Mouse (Mus musculus): Measurements from ENCODE around the gene Prepl. TPM values are rescaled to one million over a fixed set of nuclear protein-coding genes. Genes with fewer than 3 reads are reported as not detected.
A peak's percentile ranks its signal among the peaks of the same experiment; 100 is the strongest.

The Prepl gene
- 83.7 and 96.6 TPM in 2 replicates for polyA plus RNA-seq (2014; fragmentation: Nextera tagmentation; extraction: Ambion mirVana)

- WGBS = under 1% methylated on average over 63 of the region's 63 CpGs
- ATAC-seq (peak; percentile 98), DNase-seq (ENCODE audit: low spot score) (peak; percentile 99)
- H3K4me3 ChIP-seq (ENCODE audit: low read depth, low read length) = peak within 1 kb of the TSS; percentile 81
- peak within 1 kb of the TSS; percentile 83 for H3K27ac ChIP-seq (ENCODE audit: low read depth, low read length)
- peaks cover 5% of the 10 kb centered on the region for H3K4me1 ChIP-seq (ENCODE audit: control insufficient read depth, insufficient read depth, low read length)
- no peaks in the 10 kb centered on the region for H3K27me3 ChIP-seq (replicated peaks; ENCODE audit: control insufficient read depth, insufficient read depth, low read length)
- no peaks in the 10 kb centered on the region for H3K36me3 ChIP-seq (ENCODE audit: control insufficient read depth, insufficient read depth, low read length)
- H3K9ac ChIP-seq (ENCODE audit: low read length) = peak within 1 kb of the TSS; percentile 74
- peak within 1 kb of the TSS; percentile 65 for H3K4me2 ChIP-seq (ENCODE audit: low read length)
- no peaks in the 10 kb centered on the region for H3K9me3 ChIP-seq (replicated peaks; ENCODE audit: control insufficient read depth, low read length)
These were observed at the start of gene Prepl, which contains the start of gene Camkmt for GRCm38 (mm10) chr17:85090120-85091099. Gene Prepl, minus strand, starts transcription at chr17:85090241. Gene Camkmt, plus strand, starts transcription at chr17:85090552.

- H3K9me3 ChIP-seq (replicated peaks; ENCODE audit: control insufficient read depth, low read length) = no peaks in the 10 kb centered on the region
- ATAC-seq (no peak), DNase-seq (ENCODE audit: low spot score) (no peak)
- 94% methylated on average over 1 of the region's 1 CpGs for WGBS
- no peaks in the 10 kb centered on the region for H3K27me3 ChIP-seq (replicated peaks; ENCODE audit: control insufficient read depth, insufficient read depth, low read length)
- no peak overlapping the region for H3K9ac ChIP-seq (ENCODE audit: low read length)
- no peaks in the 10 kb centered on the region; the same call in 1 of the 2 replicates for H3K4me1 ChIP-seq (ENCODE audit: control insufficient read depth, insufficient read depth, low read length)
- H3K4me3 ChIP-seq (ENCODE audit: low read depth, low read length) = no peak overlapping the region
- H3K27ac ChIP-seq (ENCODE audit: low read depth, low read length) = no peak overlapping the region
- no peaks in the 10 kb centered on the region for H3K36me3 ChIP-seq (ENCODE audit: control insufficient read depth, insufficient read depth, low read length)
- H3K4me2 ChIP-seq (ENCODE audit: low read length) = no peak overlapping the region
These were observed 48.4 kb upstream of the Prepl start for GRCm38 (mm10) chr17:85138393-85138792.

- Histone ChIP-seq H3K27ac (ENCODE audit: low read depth, low read length) (no peak overlapping the region), H3K9me3 (replicated peaks; ENCODE audit: control insufficient read depth, low read length) (no peaks in the 10 kb centered on the region), H3K4me1 (ENCODE audit: control insufficient read depth, insufficient read depth, low read length) (no peaks in the 10 kb centered on the region), H3K27me3 (replicated peaks; ENCODE audit: control insufficient read depth, insufficient read depth, low read length) (no peaks in the 10 kb centered on the region), H3K4me3 (ENCODE audit: low read depth, low read length) (no peak overlapping the region), H3K36me3 (ENCODE audit: control insufficient read depth, insufficient read depth, low read length) (no peaks in the 10 kb centered on the region), H3K9ac (ENCODE audit: low read length) (no peak overlapping the region), H3K4me2 (ENCODE audit: low read length) (no peak overlapping the region)
- no peak for ATAC-seq
- WGBS = 24% methylated on average over 4 of the region's 4 CpGs
- DNase-seq (ENCODE audit: low spot score) = peak; percentile 79
These were observed 26.6 kb upstream of the Prepl start for GRCm38 (mm10) chr17:85116643-85117042.

GRCm38 (mm10) chr17:85113441-85113840, 23.4 kb upstream of the Prepl start:
- no peaks in the 10 kb centered on the region for H3K27me3 ChIP-seq (replicated peaks; ENCODE audit: control insufficient read depth, insufficient read depth, low read length)
- H3K27ac ChIP-seq (ENCODE audit: low read depth, low read length) = no peak overlapping the region
- no peak overlapping the region for H3K4me3 ChIP-seq (ENCODE audit: low read depth, low read length)
- no peaks in the 10 kb centered on the region for H3K4me1 ChIP-seq (ENCODE audit: control insufficient read depth, insufficient read depth, low read length)
- H3K9me3 ChIP-seq (replicated peaks; ENCODE audit: control insufficient read depth, low read length) = no peaks in the 10 kb centered on the region
- H3K9ac ChIP-seq (ENCODE audit: low read length) = no peak overlapping the region
- H3K4me2 ChIP-seq (ENCODE audit: low read length) = no peak overlapping the region
- WGBS = 79% methylated on average over 8 of the region's 8 CpGs
- ATAC-seq = no peak
- peak; percentile 28 for DNase-seq (ENCODE audit: low spot score)
- no peaks in the 10 kb centered on the region for H3K36me3 ChIP-seq (ENCODE audit: control insufficient read depth, insufficient read depth, low read length)

- Histone ChIP-seq H3K4me2 (ENCODE audit: low read length) (no peak overlapping the region), H3K27ac (ENCODE audit: low read depth, low read length) (no peak overlapping the region), H3K36me3 (ENCODE audit: control insufficient read depth, insufficient read depth, low read length) (no peaks in the 10 kb centered on the region), H3K27me3 (replicated peaks; ENCODE audit: control insufficient read depth, insufficient read depth, low read length) (no peaks in the 10 kb centered on the region), H3K9ac (ENCODE audit: low read length) (no peak overlapping the region), H3K9me3 (replicated peaks; ENCODE audit: control insufficient read depth, low read length) (no peaks in the 10 kb centered on the region), H3K4me3 (ENCODE audit: low read depth, low read length) (no peak overlapping the region), H3K4me1 (ENCODE audit: control insufficient read depth, insufficient read depth, low read length) (no peaks in the 10 kb centered on the region)
- no peak for ATAC-seq
- DNase-seq (ENCODE audit: low spot score) = no peak
- WGBS = 100% methylated on average over 1 of the region's 1 CpGs
These were observed 20.6 kb upstream of the Prepl start for GRCm38 (mm10) chr17:85110640-85111039.

GRCm38 (mm10) chr17:85103310-85103709, 13.3 kb upstream of the Prepl start:
- Histone ChIP-seq H3K4me1 (ENCODE audit: control insufficient read depth, insufficient read depth, low read length) (no peaks in the 10 kb centered on the region), H3K27ac (ENCODE audit: low read depth, low read length) (no peak overlapping the region), H3K9ac (ENCODE audit: low read length) (no peak overlapping the region), H3K36me3 (ENCODE audit: control insufficient read depth, insufficient read depth, low read length) (peaks cover 12% of the 10 kb centered on the region; the same call in 1 of the 2 replicates), H3K4me3 (ENCODE audit: low read depth, low read length) (no peak overlapping the region), H3K4me2 (ENCODE audit: low read length) (no peak overlapping the region), H3K27me3 (replicated peaks; ENCODE audit: control insufficient read depth, insufficient read depth, low read length) (no peaks in the 10 kb centered on the region), H3K9me3 (replicated peaks; ENCODE audit: control insufficient read depth, low read length) (0 out of 2 replicates have a peak, but pooled peaks cover 3% of the 10 kb centered on the region)
- no peak for DNase-seq (ENCODE audit: low spot score)
- WGBS = 76% methylated on average over 2 of the region's 2 CpGs
- ATAC-seq = no peak

GRCm38 (mm10) chr17:85101751-85102150, 11.7 kb upstream of the Prepl start:
- Histone ChIP-seq H3K27me3 (replicated peaks; ENCODE audit: control insufficient read depth, insufficient read depth, low read length) (no peaks in the 10 kb centered on the region), H3K4me3 (ENCODE audit: low read depth, low read length) (no peak overlapping the region), H3K4me2 (ENCODE audit: low read length) (no peak overlapping the region), H3K9ac (ENCODE audit: low read length) (no peak overlapping the region), H3K4me1 (ENCODE audit: control insufficient read depth, insufficient read depth, low read length) (no peaks in the 10 kb centered on the region), H3K9me3 (replicated peaks; ENCODE audit: control insufficient read depth, low read length) (0 out of 2 replicates have a peak, but pooled peaks cover 6% of the 10 kb centered on the region), H3K27ac (ENCODE audit: low read depth, low read length) (no peak overlapping the region), H3K36me3 (ENCODE audit: control insufficient read depth, insufficient read depth, low read length) (peaks cover 22% of the 10 kb centered on the region; the same call in 1 of the 2 replicates)
- no peak for ATAC-seq
- DNase-seq (ENCODE audit: low spot score) = no peak
- 92% methylated on average over 7 of the region's 7 CpGs for WGBS

- DNase-seq (ENCODE audit: low spot score) = no peak
- WGBS = 93% methylated on average over 3 of the region's 3 CpGs
- H3K27ac ChIP-seq (ENCODE audit: low read depth, low read length) = no peak overlapping the region
These were observed 10.2 kb upstream of the Prepl start for GRCm38 (mm10) chr17:85100232-85100631.

More at GRCm38 (mm10) chr17:85100232-85100631, 10.2 kb upstream of the Prepl start:
- no peak overlapping the region for H3K4me2 ChIP-seq (ENCODE audit: low read length)
- no peak overlapping the region for H3K4me3 ChIP-seq (ENCODE audit: low read depth, low read length)
- H3K9ac ChIP-seq (ENCODE audit: low read length) = no peak overlapping the region
- peaks cover 22% of the 10 kb centered on the region; the same call in 1 of the 2 replicates for H3K36me3 ChIP-seq (ENCODE audit: control insufficient read depth, insufficient read depth, low read length)
- no peak for ATAC-seq
- 0 out of 2 replicates have a peak, but pooled peaks cover 6% of the 10 kb centered on the region for H3K9me3 ChIP-seq (replicated peaks; ENCODE audit: control insufficient read depth, low read length)
- no peaks in the 10 kb centered on the region for H3K27me3 ChIP-seq (replicated peaks; ENCODE audit: control insufficient read depth, insufficient read depth, low read length)
- no peaks in the 10 kb centered on the region for H3K4me1 ChIP-seq (ENCODE audit: control insufficient read depth, insufficient read depth, low read length)
